Mouse (Mus musculus): ENCODE results near the gene Napsa. TPM values are rescaled to one million over a fixed set of nuclear protein-coding genes. Genes with fewer than 3 reads are reported as not detected.

Gene Napsa
- polyA plus RNA-seq, 1 experiment from 2014 or later: 0.55 TPM

- Histone ChIP-seq H3K9ac (ENCODE audit: low read length) (no peak overlapping the region), H3K4me3 (ENCODE audit: low read depth, low read length) (no peak overlapping the region), H3K4me2 (replicated peaks; ENCODE audit: low read depth) (no peak overlapping the region), H3K36me3 (ENCODE audit: control insufficient read depth, insufficient read depth, low read length) (0 out of 2 replicates have a peak, but pooled peaks cover 3% of the 10 kb centered on the region), H3K4me1 (replicated peaks; ENCODE audit: control insufficient read depth, insufficient read depth) (no peaks in the 10 kb centered on the region), H3K27ac (replicated peaks) (no peak overlapping the region), H3K9me3 (ENCODE audit: control insufficient read depth, low read length) (no peaks in the 10 kb centered on the region), H3K27me3 (ENCODE audit: control insufficient read depth, insufficient read depth, low read length) (no peaks in the 10 kb centered on the region)
- ATAC-seq (ENCODE audit: low FRiP score, low TSS enrichment): no peak
- 70% methylated on average over 29 of the region's 29 CpGs for WGBS
- DNase-seq (ENCODE audit: low spot score): no peak
- TF ChIP-seq EP300 (optimal IDR thresholded peaks at IDR 0.05): no peak
- no peak for TF ChIP-seq CTCF (IDR thresholded peaks at IDR 0.05; ENCODE audit: low read depth)
These were observed 39.0 kb upstream of the Napsa start for GRCm38 (mm10) chr7:44532918-44533745.

GRCm38 (mm10) chr7:44533746-44534045 is 38.5 kb upstream of the Napsa start:
- TF ChIP-seq EP300 (optimal IDR thresholded peaks at IDR 0.05): no peak
- TF ChIP-seq CTCF (IDR thresholded peaks at IDR 0.05; ENCODE audit: low read depth): no peak
- 79% methylated on average over 12 of the region's 12 CpGs for WGBS
- no peak overlapping the region for H3K4me3 ChIP-seq (ENCODE audit: low read depth, low read length)
- H3K4me1 ChIP-seq (replicated peaks; ENCODE audit: control insufficient read depth, insufficient read depth): no peaks in the 10 kb centered on the region
- H3K9ac ChIP-seq (ENCODE audit: low read length): no peak overlapping the region
- ATAC-seq (ENCODE audit: low FRiP score, low TSS enrichment) (no peak), DNase-seq (ENCODE audit: low spot score) (no peak)
- H3K9me3 ChIP-seq (ENCODE audit: control insufficient read depth, low read length): no peaks in the 10 kb centered on the region
- no peak overlapping the region for H3K27ac ChIP-seq (replicated peaks)
- H3K27me3 ChIP-seq (ENCODE audit: control insufficient read depth, insufficient read depth, low read length): no peaks in the 10 kb centered on the region
- H3K4me2 ChIP-seq (replicated peaks; ENCODE audit: low read depth): no peak overlapping the region
- H3K36me3 ChIP-seq (ENCODE audit: control insufficient read depth, insufficient read depth, low read length): 0 out of 2 replicates have a peak, but pooled peaks cover 6% of the 10 kb centered on the region

DNA sequence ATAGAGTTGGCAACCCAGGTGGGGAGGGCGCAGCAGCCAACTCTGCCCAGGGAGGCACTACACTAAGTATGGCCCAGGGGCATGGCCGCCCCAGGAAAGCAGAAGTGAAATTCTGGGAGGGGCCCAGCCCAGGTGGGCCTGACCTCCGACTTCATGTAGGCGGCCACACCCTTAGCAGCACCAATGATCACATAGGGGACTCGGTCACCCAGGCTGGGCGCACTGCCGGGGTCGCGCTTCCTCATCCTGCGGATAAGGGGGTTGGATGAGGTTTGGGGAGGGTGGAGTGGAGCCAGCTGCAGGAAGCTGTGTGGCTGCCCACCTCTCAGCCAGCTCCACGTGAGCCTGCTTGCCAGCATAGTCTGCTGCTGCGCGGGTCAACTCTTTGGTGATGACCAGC is 37.9 kb upstream of the Napsa start:
- no peak for ATAC-seq (ENCODE audit: low FRiP score, low TSS enrichment)
- DNase-seq (ENCODE audit: low spot score): no peak
- Histone ChIP-seq H3K9me3 (ENCODE audit: control insufficient read depth, low read length) (no peaks in the 10 kb centered on the region), H3K27ac (replicated peaks) (no peak overlapping the region), H3K36me3 (ENCODE audit: control insufficient read depth, insufficient read depth, low read length) (0 out of 2 replicates have a peak, but pooled peaks cover 7% of the 10 kb centered on the region), H3K4me2 (replicated peaks; ENCODE audit: low read depth) (no peak overlapping the region), H3K9ac (ENCODE audit: low read length) (no peak overlapping the region), H3K4me1 (replicated peaks; ENCODE audit: control insufficient read depth, insufficient read depth) (no peaks in the 10 kb centered on the region), H3K27me3 (ENCODE audit: control insufficient read depth, insufficient read depth, low read length) (no peaks in the 10 kb centered on the region), H3K4me3 (ENCODE audit: low read depth, low read length) (no peak overlapping the region)
- TF ChIP-seq CTCF (IDR thresholded peaks at IDR 0.05; ENCODE audit: low read depth): no peak
- TF ChIP-seq EP300 (optimal IDR thresholded peaks at IDR 0.05): no peak
- 83% methylated on average over 13 of the region's 13 CpGs for WGBS

DNA sequence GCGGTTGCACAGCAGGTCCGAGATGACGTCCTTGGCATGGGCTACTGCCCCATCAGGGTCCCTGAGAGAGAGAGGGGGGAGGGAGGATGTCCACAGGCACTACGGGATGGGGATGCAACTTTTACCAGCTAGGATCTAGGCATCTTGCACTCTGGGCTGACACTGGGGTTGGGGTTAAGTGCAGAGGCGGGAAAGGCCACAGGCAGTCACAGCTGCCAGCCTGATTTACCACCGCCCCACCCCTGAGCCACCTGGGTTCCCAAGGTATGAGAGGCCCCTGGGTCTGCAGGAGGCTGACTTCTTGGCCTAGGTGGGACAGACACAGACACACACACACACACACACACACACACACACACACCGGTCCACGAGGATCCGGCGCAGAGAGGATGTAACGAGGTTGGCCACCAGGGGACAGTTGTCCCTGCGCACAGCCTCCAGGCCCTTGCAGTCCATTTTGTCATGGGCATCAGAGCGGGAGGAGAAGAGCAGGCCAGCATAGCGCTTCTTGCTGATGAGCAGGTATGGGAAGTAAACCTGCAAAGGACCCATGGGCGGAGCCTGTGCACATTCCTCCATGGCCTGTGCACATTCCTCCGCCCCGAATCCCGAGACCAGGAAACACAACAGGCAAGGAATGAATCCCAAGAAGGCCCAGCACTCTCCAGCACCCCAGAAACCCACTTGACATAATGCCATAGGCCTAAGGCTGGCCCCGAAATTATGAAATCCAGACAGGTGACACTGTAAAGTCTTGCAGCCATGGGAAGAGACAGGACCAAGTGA is 37.3 kb upstream of the Napsa start:
- Histone ChIP-seq H3K9me3 (ENCODE audit: control insufficient read depth, low read length) (no peaks in the 10 kb centered on the region), H3K4me1 (replicated peaks; ENCODE audit: control insufficient read depth, insufficient read depth) (no peaks in the 10 kb centered on the region), H3K27me3 (ENCODE audit: control insufficient read depth, insufficient read depth, low read length) (no peaks in the 10 kb centered on the region), H3K4me2 (replicated peaks; ENCODE audit: low read depth) (no peak overlapping the region), H3K36me3 (ENCODE audit: control insufficient read depth, insufficient read depth, low read length) (peaks cover 7% of the 10 kb centered on the region; the same call in 1 of the 2 replicates), H3K9ac (ENCODE audit: low read length) (no peak overlapping the region), H3K4me3 (ENCODE audit: low read depth, low read length) (no peak overlapping the region), H3K27ac (replicated peaks) (no peak overlapping the region)
- 84% methylated on average over 19 of the region's 19 CpGs for WGBS
- no peak for DNase-seq (ENCODE audit: low spot score)
- no peak for ATAC-seq (ENCODE audit: low FRiP score, low TSS enrichment)
- TF ChIP-seq EP300 (optimal IDR thresholded peaks at IDR 0.05): no peak
- TF ChIP-seq CTCF (IDR thresholded peaks at IDR 0.05; ENCODE audit: low read depth): peak; percentile 47

- H3K9me3 ChIP-seq (ENCODE audit: control insufficient read depth, low read length): no peaks in the 10 kb centered on the region
- H3K9ac ChIP-seq (ENCODE audit: low read length): no peak overlapping the region
- 89% methylated on average over 27 of the region's 27 CpGs for WGBS
- H3K4me2 ChIP-seq (replicated peaks; ENCODE audit: low read depth): no peak overlapping the region
- H3K4me3 ChIP-seq (ENCODE audit: low read depth, low read length): no peak overlapping the region
- H3K27ac ChIP-seq (replicated peaks): no peak overlapping the region
- DNase-seq (ENCODE audit: low spot score) (no peak), ATAC-seq (ENCODE audit: low FRiP score, low TSS enrichment) (no peak)
- no peaks in the 10 kb centered on the region for H3K4me1 ChIP-seq (replicated peaks; ENCODE audit: control insufficient read depth, insufficient read depth)
- TF ChIP-seq CTCF (IDR thresholded peaks at IDR 0.05; ENCODE audit: low read depth) (no peak), EP300 (optimal IDR thresholded peaks at IDR 0.05) (no peak)
- H3K36me3 ChIP-seq (ENCODE audit: control insufficient read depth, insufficient read depth, low read length): peaks cover 13% of the 10 kb centered on the region; the same call in 1 of the 2 replicates
- H3K27me3 ChIP-seq (ENCODE audit: control insufficient read depth, insufficient read depth, low read length): no peaks in the 10 kb centered on the region
These were observed 36.3 kb upstream of the Napsa start for GRCm38 (mm10) chr7:44535657-44536589.

All from stomach, postnatal 0 days (tissue).